Mouse (Mus musculus): ENCODE measurements around the gene Rmnd1. TPM values are rescaled to one million over a fixed set of nuclear protein-coding genes. Genes with fewer than 3 reads are reported as not detected.

Gene Rmnd1
- polyA plus RNA-seq, 1 experiment from 2014 or later, result 43.1 TPM

DNA sequence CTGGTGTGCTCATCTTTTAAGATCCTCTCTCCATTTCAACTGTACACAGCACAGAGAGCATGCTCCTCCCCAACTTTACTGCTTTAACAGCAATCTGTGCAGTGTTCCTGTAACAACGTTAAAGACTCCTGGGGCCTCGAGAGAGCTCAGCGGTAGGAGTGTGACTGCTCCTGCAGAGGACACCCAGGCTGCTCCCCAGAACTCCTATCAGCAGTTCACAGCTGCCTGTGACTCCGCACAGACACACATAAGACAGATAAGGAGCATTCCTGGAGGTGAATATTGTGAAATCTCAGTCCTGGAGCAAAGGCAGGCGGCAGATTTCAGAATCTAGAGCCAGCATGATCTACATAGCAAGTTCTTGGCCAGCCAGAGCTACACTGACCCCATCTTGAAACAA is 26.7 kb downstream of the Rmnd1 start:
- Histone ChIP-seq H3K9ac (ENCODE audit: low read length) (no peak overlapping the region), H3K4me2 (ENCODE audit: low read depth, low read length) (no peak overlapping the region), H3K36me3 (ENCODE audit: control insufficient read depth, insufficient read depth, low read length) (0 out of 2 replicates have a peak, but pooled peaks cover 11% of the 10 kb centered on the region), H3K27me3 (ENCODE audit: control insufficient read depth, insufficient read depth, low read length) (no peaks in the 10 kb centered on the region), H3K9me3 (replicated peaks; ENCODE audit: control insufficient read depth, low read length) (no peaks in the 10 kb centered on the region), H3K4me3 (replicated peaks; ENCODE audit: low read length) (no peak overlapping the region), H3K27ac (ENCODE audit: low read length) (no peak overlapping the region), H3K4me1 (ENCODE audit: control insufficient read depth, insufficient read depth, low read length) (no peaks in the 10 kb centered on the region)
- 84% methylated on average over 5 of the region's 5 CpGs for WGBS
- ATAC-seq (ENCODE audit: insufficient read depth, low FRiP score), result no peak

DNA sequence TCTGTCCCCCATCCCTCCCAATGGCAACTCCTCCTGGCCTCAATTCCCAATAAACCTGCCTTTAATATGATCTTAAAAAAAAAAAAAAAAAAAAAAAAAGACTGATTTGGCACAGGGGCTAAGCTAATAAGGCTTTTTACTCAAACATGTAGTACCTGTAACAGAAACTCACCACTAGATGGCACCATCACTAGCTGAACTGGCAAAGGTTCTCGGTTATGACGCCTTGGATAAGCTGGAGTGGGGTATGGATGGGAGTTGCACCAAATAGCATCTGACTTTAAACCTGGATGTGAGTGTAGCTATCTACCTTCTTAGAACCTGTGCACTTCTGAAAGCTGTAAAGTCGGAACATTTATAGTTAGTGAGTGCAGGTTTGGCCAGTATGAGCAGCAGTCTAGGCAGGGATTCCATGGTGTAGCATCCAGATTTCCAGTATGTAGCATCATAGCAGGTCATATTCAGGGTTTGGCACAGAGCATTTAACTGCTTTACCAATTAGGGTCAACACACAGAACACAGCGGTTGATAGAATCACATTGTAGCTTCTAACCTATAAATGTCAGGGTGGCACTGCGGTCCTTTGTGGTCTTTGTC is 27.2 kb downstream of the Rmnd1 start:
- ATAC-seq (ENCODE audit: insufficient read depth, low FRiP score), result peak; percentile 37; the same call in 1 of the 2 replicates
- Histone ChIP-seq H3K9me3 (replicated peaks; ENCODE audit: control insufficient read depth, low read length) (no peaks in the 10 kb centered on the region), H3K4me3 (replicated peaks; ENCODE audit: low read length) (no peak overlapping the region), H3K27me3 (ENCODE audit: control insufficient read depth, insufficient read depth, low read length) (no peaks in the 10 kb centered on the region), H3K4me1 (ENCODE audit: control insufficient read depth, insufficient read depth, low read length) (no peaks in the 10 kb centered on the region), H3K36me3 (ENCODE audit: control insufficient read depth, insufficient read depth, low read length) (0 out of 2 replicates have a peak, but pooled peaks cover 8% of the 10 kb centered on the region), H3K9ac (ENCODE audit: low read length) (no peak overlapping the region), H3K27ac (ENCODE audit: low read length) (no peak overlapping the region), H3K4me2 (ENCODE audit: low read depth, low read length) (no peak overlapping the region)
- 60% methylated on average over 5 of the region's 5 CpGs for WGBS

DNA sequence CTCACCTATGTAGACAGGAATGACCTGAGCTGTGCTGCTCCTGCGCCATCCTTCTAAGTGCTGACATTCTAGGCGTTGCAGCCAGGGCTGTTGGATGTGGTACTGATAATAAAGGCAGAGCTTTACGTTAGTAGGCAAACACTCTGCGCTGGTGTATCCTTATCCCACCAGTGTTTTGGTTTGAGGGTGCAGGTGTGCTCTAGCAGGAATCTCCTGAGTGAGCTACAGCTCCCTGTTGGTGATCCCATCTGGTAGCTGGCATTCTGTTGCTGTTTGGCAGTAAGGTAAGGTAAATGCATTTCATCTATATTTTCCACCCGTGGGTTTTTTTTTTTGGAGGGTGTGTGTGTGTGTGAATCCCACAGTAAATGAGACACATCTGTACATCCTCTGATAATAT is 34.1 kb downstream of the Rmnd1 start:
- no peak for ATAC-seq (ENCODE audit: insufficient read depth, low FRiP score)
- Histone ChIP-seq H3K4me3 (replicated peaks; ENCODE audit: low read length) (no peak overlapping the region), H3K27me3 (ENCODE audit: control insufficient read depth, insufficient read depth, low read length) (no peaks in the 10 kb centered on the region), H3K9ac (ENCODE audit: low read length) (no peak overlapping the region), H3K9me3 (replicated peaks; ENCODE audit: control insufficient read depth, low read length) (no peaks in the 10 kb centered on the region), H3K36me3 (ENCODE audit: control insufficient read depth, insufficient read depth, low read length) (0 out of 2 replicates have a peak, but pooled peaks cover 8% of the 10 kb centered on the region), H3K4me2 (ENCODE audit: low read depth, low read length) (no peak overlapping the region), H3K4me1 (ENCODE audit: control insufficient read depth, insufficient read depth, low read length) (peaks cover 4% of the 10 kb centered on the region; the same call in 1 of the 2 replicates), H3K27ac (ENCODE audit: low read length) (no peak overlapping the region)
- 73% methylated on average over 5 of the region's 5 CpGs for WGBS

DNA sequence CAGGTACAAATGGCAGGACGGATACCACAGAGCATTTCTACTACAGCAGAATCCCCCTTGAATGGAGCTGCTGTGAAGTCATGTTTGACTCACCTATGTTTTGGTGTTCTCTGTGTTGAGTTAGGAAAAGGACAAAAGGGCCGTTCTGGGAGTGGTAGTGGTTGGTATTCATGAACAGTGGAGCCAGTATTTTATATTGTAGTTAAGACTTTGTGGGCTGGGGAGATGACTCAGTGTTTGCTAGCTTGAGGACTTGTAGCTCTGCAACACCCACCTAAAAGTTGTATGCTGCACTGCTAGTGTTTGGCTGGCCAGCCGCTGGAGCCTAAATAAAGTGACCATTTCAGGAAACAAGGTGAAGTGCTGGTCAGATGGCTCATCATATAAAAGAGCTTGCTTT is 36.9 kb downstream of the Rmnd1 start:
- H3K27me3 ChIP-seq (ENCODE audit: control insufficient read depth, insufficient read depth, low read length), result no peaks in the 10 kb centered on the region
- no peak overlapping the region for H3K9ac ChIP-seq (ENCODE audit: low read length)
- ATAC-seq (ENCODE audit: insufficient read depth, low FRiP score), result peak; percentile 51; the same call in 1 of the 2 replicates
- H3K4me2 ChIP-seq (ENCODE audit: low read depth, low read length), result no peak overlapping the region
- no peaks in the 10 kb centered on the region for H3K9me3 ChIP-seq (replicated peaks; ENCODE audit: control insufficient read depth, low read length)
- 0 out of 2 replicates have a peak, but pooled peaks cover 9% of the 10 kb centered on the region for H3K36me3 ChIP-seq (ENCODE audit: control insufficient read depth, insufficient read depth, low read length)
- H3K27ac ChIP-seq (ENCODE audit: low read length), result peak overlapping the region; percentile 36
- WGBS, result 71% methylated on average over 3 of the region's 3 CpGs
- no peak overlapping the region for H3K4me3 ChIP-seq (replicated peaks; ENCODE audit: low read length)
- peaks cover 19% of the 10 kb centered on the region for H3K4me1 ChIP-seq (ENCODE audit: control insufficient read depth, insufficient read depth, low read length)

DNA sequence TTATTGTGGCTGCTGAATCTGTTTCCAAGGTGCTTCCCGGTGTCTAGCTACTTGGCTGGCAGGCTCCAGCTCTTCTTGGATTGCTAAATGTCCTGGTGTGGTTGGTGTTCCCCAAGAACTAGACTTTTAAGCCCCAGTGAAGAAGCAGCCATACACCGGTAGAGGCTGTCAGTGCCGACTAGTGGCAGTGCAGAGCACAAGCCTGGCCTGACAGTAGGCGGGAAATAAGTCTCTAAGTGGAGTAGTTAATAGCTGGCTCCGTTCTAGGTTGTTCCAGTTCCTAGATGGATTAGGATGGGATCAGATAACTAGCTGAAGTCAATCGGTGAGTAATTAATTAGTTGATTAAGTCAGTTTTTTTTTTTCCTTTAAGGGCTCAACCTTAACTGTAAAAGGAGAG is 40.3 kb downstream of the Rmnd1 start:
- no peak for ATAC-seq (ENCODE audit: insufficient read depth, low FRiP score)
- Histone ChIP-seq H3K36me3 (ENCODE audit: control insufficient read depth, insufficient read depth, low read length) (0 out of 2 replicates have a peak, but pooled peaks cover 8% of the 10 kb centered on the region), H3K4me3 (replicated peaks; ENCODE audit: low read length) (no peak overlapping the region), H3K9me3 (replicated peaks; ENCODE audit: control insufficient read depth, low read length) (no peaks in the 10 kb centered on the region), H3K9ac (ENCODE audit: low read length) (no peak overlapping the region), H3K4me1 (ENCODE audit: control insufficient read depth, insufficient read depth, low read length) (peaks cover 34% of the 10 kb centered on the region), H3K27ac (ENCODE audit: low read length) (no peak overlapping the region), H3K4me2 (ENCODE audit: low read depth, low read length) (no peak overlapping the region), H3K27me3 (ENCODE audit: control insufficient read depth, insufficient read depth, low read length) (no peaks in the 10 kb centered on the region)
- 35% methylated on average over 6 of the region's 6 CpGs for WGBS

DNA sequence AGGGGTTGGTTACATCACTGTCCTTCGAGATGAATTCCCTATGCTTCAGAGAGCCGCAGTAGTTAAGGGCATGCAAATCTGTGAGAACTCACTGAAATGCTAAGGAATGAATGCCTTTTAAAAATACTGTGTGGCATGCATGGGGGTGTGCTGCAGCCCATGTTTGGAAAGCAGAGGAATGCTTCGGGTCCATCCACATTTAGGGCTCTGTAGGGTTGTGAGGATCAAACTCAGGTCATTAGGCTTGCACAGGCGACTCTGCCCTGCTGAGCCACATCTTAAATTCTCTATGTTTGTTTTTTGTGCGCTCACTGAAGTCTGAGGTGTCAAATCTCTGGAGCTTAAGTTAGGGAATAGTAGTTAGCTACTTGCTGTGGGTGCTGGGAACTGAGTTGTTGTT is 41.1 kb downstream of the Rmnd1 start:
- WGBS, result 53% methylated on average over 5 of the region's 5 CpGs
- no peak for ATAC-seq (ENCODE audit: insufficient read depth, low FRiP score)

DNA sequence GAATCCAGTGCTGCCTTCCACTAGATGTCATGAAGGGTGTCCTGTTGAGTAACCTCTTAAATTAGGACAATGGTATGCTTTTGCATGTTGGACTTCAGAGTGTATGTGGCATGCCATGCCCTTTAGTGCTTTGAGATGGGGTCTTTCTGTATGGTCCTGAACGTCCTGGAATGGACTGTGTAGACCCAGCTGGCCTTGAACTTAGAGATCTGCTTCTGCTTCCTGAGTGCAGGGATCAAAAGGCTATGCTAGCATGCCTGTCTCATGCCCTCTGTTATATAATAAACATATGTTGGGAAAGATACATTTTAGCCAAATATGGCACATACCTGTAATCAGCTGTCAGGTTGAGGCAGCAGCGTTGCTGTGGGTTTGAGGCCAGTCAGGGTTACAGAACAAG is 41.6 kb downstream of the Rmnd1 start:
- Histone ChIP-seq H3K9me3 (replicated peaks; ENCODE audit: control insufficient read depth, low read length) (no peaks in the 10 kb centered on the region), H3K4me1 (ENCODE audit: control insufficient read depth, insufficient read depth, low read length) (peaks cover 32% of the 10 kb centered on the region), H3K4me3 (replicated peaks; ENCODE audit: low read length) (no peak overlapping the region), H3K9ac (ENCODE audit: low read length) (no peak overlapping the region), H3K27me3 (ENCODE audit: control insufficient read depth, insufficient read depth, low read length) (no peaks in the 10 kb centered on the region), H3K4me2 (ENCODE audit: low read depth, low read length) (peak overlapping the region; percentile 9; the same call in 1 of the 2 replicates), H3K36me3 (ENCODE audit: control insufficient read depth, insufficient read depth, low read length) (0 out of 2 replicates have a peak, but pooled peaks cover 5% of the 10 kb centered on the region), H3K27ac (ENCODE audit: low read length) (no peak overlapping the region)
- ATAC-seq (ENCODE audit: insufficient read depth, low FRiP score), result no peak
- 47% methylated on average over 2 of the region's 2 CpGs for WGBS

More for the DNA sequence above, 41.1 kb downstream of the Rmnd1 start:
- Histone ChIP-seq H3K9me3 (replicated peaks; ENCODE audit: control insufficient read depth, low read length) (no peaks in the 10 kb centered on the region), H3K27me3 (ENCODE audit: control insufficient read depth, insufficient read depth, low read length) (no peaks in the 10 kb centered on the region), H3K9ac (ENCODE audit: low read length) (no peak overlapping the region; the same call in 1 of the 2 replicates), H3K27ac (ENCODE audit: low read length) (no peak overlapping the region), H3K36me3 (ENCODE audit: control insufficient read depth, insufficient read depth, low read length) (0 out of 2 replicates have a peak, but pooled peaks cover 5% of the 10 kb centered on the region), H3K4me3 (replicated peaks; ENCODE audit: low read length) (no peak overlapping the region), H3K4me2 (ENCODE audit: low read depth, low read length) (no peak overlapping the region), H3K4me1 (ENCODE audit: control insufficient read depth, insufficient read depth, low read length) (peaks cover 34% of the 10 kb centered on the region)

DNA sequence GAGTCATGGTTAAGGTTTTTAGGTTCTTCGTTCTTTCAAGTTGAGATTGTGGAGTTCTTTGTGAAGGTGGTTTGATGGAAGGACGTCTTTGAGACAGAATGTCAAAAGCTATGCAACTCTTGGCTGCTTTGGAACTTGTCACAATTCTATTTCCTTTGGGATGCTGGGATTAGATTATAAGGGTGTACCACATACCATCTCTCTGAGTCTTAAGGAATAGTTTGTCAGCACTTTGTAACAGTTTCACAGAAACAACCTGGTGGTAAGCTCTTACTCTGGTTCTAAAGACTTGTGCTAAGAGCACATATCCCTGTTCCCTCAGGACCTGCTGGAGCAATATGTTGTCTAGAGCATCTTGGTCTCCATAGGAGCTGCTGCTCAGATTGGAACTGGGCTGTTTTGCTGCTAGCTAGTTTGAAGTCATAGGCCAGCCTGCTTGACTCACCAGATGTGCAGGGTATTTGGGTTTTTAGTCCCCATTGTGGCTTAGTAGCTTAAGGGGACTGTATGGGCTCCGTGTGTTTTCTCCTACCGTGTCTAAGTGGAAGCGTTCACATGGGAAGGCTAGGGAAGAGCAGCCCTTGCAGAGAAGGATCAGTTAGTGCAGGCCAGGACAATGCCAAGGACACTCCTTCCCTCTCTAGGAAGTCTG is 42.6 kb downstream of the Rmnd1 start:
- Histone ChIP-seq H3K27ac (ENCODE audit: low read length) (no peak overlapping the region), H3K4me1 (ENCODE audit: control insufficient read depth, insufficient read depth, low read length) (peaks cover 30% of the 10 kb centered on the region), H3K9me3 (replicated peaks; ENCODE audit: control insufficient read depth, low read length) (no peaks in the 10 kb centered on the region), H3K4me2 (ENCODE audit: low read depth, low read length) (peak overlapping the region; percentile 93), H3K9ac (ENCODE audit: low read length) (peak overlapping the region; percentile 99; the same call in 1 of the 2 replicates), H3K4me3 (replicated peaks; ENCODE audit: low read length) (peak overlapping the region; percentile 92), H3K36me3 (ENCODE audit: control insufficient read depth, insufficient read depth, low read length) (0 out of 2 replicates have a peak, but pooled peaks cover 5% of the 10 kb centered on the region), H3K27me3 (ENCODE audit: control insufficient read depth, insufficient read depth, low read length) (no peaks in the 10 kb centered on the region)
- no peak for ATAC-seq (ENCODE audit: insufficient read depth, low FRiP score)
- WGBS, result 47% methylated on average over 5 of the region's 5 CpGs

DNA sequence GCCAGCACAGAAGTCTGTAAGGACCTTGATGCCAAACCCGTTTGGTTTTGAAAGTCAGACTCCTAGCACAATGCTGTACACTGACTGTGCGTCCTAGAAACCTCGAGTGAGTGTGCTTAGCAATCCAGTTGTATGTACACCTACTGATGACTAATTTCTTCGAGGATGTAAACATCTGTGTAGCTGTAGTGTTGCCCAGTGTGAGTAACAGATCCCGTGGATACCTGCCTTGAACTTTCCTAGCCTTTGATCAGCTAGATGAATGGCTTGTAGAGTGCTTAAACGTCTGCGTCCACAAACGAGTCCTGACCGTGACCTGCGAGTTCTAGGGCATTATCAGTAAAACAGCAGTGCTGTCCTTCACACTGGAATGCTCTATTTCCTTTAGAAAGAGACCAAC is 43.2 kb downstream of the Rmnd1 start:
- Histone ChIP-seq H3K4me3 (replicated peaks; ENCODE audit: low read length) (peak overlapping the region; percentile 92), H3K36me3 (ENCODE audit: control insufficient read depth, insufficient read depth, low read length) (0 out of 2 replicates have a peak, but pooled peaks cover 5% of the 10 kb centered on the region), H3K9ac (ENCODE audit: low read length) (peak overlapping the region; percentile 99), H3K27ac (ENCODE audit: low read length) (peak overlapping the region; percentile 99; the same call in 1 of the 2 replicates), H3K4me1 (ENCODE audit: control insufficient read depth, insufficient read depth, low read length) (peaks cover 30% of the 10 kb centered on the region), H3K9me3 (replicated peaks; ENCODE audit: control insufficient read depth, low read length) (no peaks in the 10 kb centered on the region), H3K4me2 (ENCODE audit: low read depth, low read length) (peak overlapping the region; percentile 93), H3K27me3 (ENCODE audit: control insufficient read depth, insufficient read depth, low read length) (no peaks in the 10 kb centered on the region)
- 7% methylated on average over 10 of the region's 10 CpGs for WGBS
- no peak for ATAC-seq (ENCODE audit: insufficient read depth, low FRiP score)

Measured in stomach, embryonic 16.5 days (tissue).